Mouse (Mus musculus) lung, postnatal 0 days (tissue): ENCODE data around the gene Srcin1.

Experiments used
- CTCF ChIP-seq: IDR thresholded peaks from 2 replicates; pipeline ENCODE4 v1.5.1; 2016; ENCODE audit warnings: antibody characterized with exemption, mild to moderate bottlenecking
- EP300 ChIP-seq: IDR thresholded peaks from 2 replicates; pipeline ENCODE4 v1.6.1; 2016; ENCODE audit warnings: antibody characterized with exemption, mild to moderate bottlenecking, control low read depth

DNA sequence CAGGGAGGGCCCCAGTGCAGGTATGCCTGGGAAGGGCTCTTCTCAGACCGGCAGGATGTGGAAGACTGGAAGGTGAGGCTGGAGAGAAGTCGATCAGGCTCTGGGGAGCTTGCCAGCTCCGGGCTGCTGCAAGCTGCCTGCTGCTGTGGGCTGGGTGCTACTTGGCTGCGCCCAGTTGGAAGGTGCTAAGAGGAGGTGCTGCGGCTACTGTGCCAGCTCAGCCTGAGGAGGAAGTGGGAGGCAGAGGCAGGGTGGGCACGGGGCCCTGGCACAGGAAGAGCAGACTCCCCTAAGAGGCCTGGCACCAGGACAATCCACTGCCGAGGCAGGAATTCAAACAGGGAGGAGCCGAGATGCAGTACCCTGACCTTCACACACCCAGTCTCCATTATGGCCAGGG, 35.1 kb upstream of the Srcin1 start:
- TF ChIP-seq CTCF (no peak), EP300 (no peak)
